Mouse (Mus musculus) embryonic facial prominence, embryonic 14.5 days (tissue): ENCODE results near the gene Il9r. TPM values are rescaled to one million over a fixed set of nuclear protein-coding genes. Genes with fewer than 3 reads are reported as not detected.

Experiments used
- ATAC-seq: fragments of 200-750 bp; cut with Nextera tagmentation; 2 replicates; pipeline ENCODE4 v1.8.0; 2017; ENCODE audit warnings: low read depth, moderate number of reproducible peaks, moderate TSS enrichment
- DNase-seq: peaks from one replicate; pipeline ENCODE4 v3.0.0-alpha.2; 2015; ENCODE audit warnings: low spot score
- H3K27ac ChIP-seq: fragments of 300-500 bp; sonication (generic); replicated peaks from 2 replicates; pipeline ENCODE4 v1.5.1; 2014; ENCODE audit warnings: low read depth, mild to moderate bottlenecking, low read length, moderate library complexity
- H3K27me3 ChIP-seq: fragments of 300-500 bp; sonication (generic); replicated peaks from 2 replicates; pipeline ENCODE4 v1.6.1; 2014; ENCODE audit warnings: low read length; ENCODE audit not compliant: control insufficient read depth, insufficient read depth
- H3K36me3 ChIP-seq: fragments of 300-500 bp; sonication (generic); 2 replicates; pipeline ENCODE4 v1.6.1; 2014; ENCODE audit warnings: low read length, mixed read lengths; ENCODE audit not compliant: control insufficient read depth, insufficient read depth
- H3K4me1 ChIP-seq: fragments of 300-500 bp; sonication (generic); 2 replicates; pipeline ENCODE4 v1.6.1; 2014; ENCODE audit warnings: antibody characterized with exemption, low read length; ENCODE audit not compliant: control insufficient read depth, insufficient read depth
- H3K4me2 ChIP-seq: fragments of 300-500 bp; sonication (generic); 2 replicates; pipeline ENCODE4 v1.6.1; 2014; ENCODE audit warnings: low read depth, mild to moderate bottlenecking, low read length, moderate library complexity, mixed read lengths
- H3K4me3 ChIP-seq: fragments of 300-500 bp; sonication (generic); 2 replicates; pipeline ENCODE4 v1.5.1; 2014; ENCODE audit warnings: low read depth, mild to moderate bottlenecking, low read length
- H3K9ac ChIP-seq: fragments of 300-500 bp; sonication (generic); 2 replicates; pipeline ENCODE4 v1.6.1; 2014; ENCODE audit warnings: low read depth, mild to moderate bottlenecking, low read length, moderate library complexity, mixed read lengths
- H3K9me3 ChIP-seq: fragments of 300-500 bp; sonication (generic); 2 replicates; pipeline ENCODE4 v1.6.1; 2016; ENCODE audit warnings: low read length; ENCODE audit not compliant: control insufficient read depth
- WGBS: fragments of 180-500 bp; shearing (Covaris S2); extraction: QIAGEN DNeasy Blood & Tissue Kit; methylation state at CpG from one replicate; pipeline ENCODE4 v1.1.7; 2014; 5-methylcytosine and 5-hydroxymethylcytosine counted together
- polyA plus RNA-seq: library from polyadenylated mRNA; unstranded; fragments of >200 nt; fragmentation: Nextera tagmentation; extraction: Ambion mirVana; gene quantifications from 2 replicates; pipeline ENCODE4 v1.2.1, GENCODE M21; 2014

The Il9r gene
- polyA plus RNA-seq, 1 experiment from 2014 or later: 0.14 TPM

- no peaks in the 10 kb centered on the region for H3K27me3 ChIP-seq
- no peak overlapping the region for H3K4me3 ChIP-seq
- H3K4me1 ChIP-seq: peaks cover 46% of the 10 kb centered on the region
- peak overlapping the region; percentile 7; the same call in 1 of the 2 replicates for H3K4me2 ChIP-seq
- no peaks in the 10 kb centered on the region for H3K9me3 ChIP-seq
- ATAC-seq: no peak; the same call in 1 of the 2 replicates
- DNase-seq: peak; percentile 86
- no peak overlapping the region for H3K9ac ChIP-seq
- H3K27ac ChIP-seq: peak overlapping the region; percentile 79
- 24% methylated on average over 4 of the region's 4 CpGs for WGBS
- peaks cover 9% of the 10 kb centered on the region; the same call in 1 of the 2 replicates for H3K36me3 ChIP-seq
Observed at GRCm38 (mm10) chr11:32224468-32225139, 24.5 kb upstream of the Il9r start.

- ATAC-seq (no peak), DNase-seq (no peak)
- no peaks in the 10 kb centered on the region for H3K9me3 ChIP-seq
- no peaks in the 10 kb centered on the region for H3K36me3 ChIP-seq
- H3K4me2 ChIP-seq: peak overlapping the region; percentile 84; the same call in 1 of the 2 replicates
- no peak overlapping the region; the same call in 1 of the 2 replicates for H3K27ac ChIP-seq
- H3K4me1 ChIP-seq: peaks cover 52% of the 10 kb centered on the region
- H3K27me3 ChIP-seq: no peaks in the 10 kb centered on the region
- H3K4me3 ChIP-seq: no peak overlapping the region
- H3K9ac ChIP-seq: no peak overlapping the region
- WGBS: 67% methylated on average over 4 of the region's 4 CpGs
Observed at GRCm38 (mm10) chr11:32223297-32223967, 23.4 kb upstream of the Il9r start.

- 6% methylated on average over 21 of the region's 21 CpGs for WGBS
- Histone ChIP-seq H3K27me3 (no peaks in the 10 kb centered on the region), H3K27ac (peak overlapping the region; percentile 92; the same call in 1 of the 2 replicates), H3K4me3 (peak overlapping the region; percentile 91), H3K36me3 (no peaks in the 10 kb centered on the region), H3K9ac (peak overlapping the region; percentile 91), H3K9me3 (no peaks in the 10 kb centered on the region), H3K4me1 (peaks cover 52% of the 10 kb centered on the region), H3K4me2 (peak overlapping the region; percentile 84)
- no peak for ATAC-seq
- DNase-seq: peak; percentile 42
Observed at GRCm38 (mm10) chr11:32222570-32223194, 22.6 kb upstream of the Il9r start.

- Histone ChIP-seq H3K27me3 (no peaks in the 10 kb centered on the region), H3K27ac (peak within 1 kb of the TSS; percentile 92), H3K4me2 (peak within 1 kb of the TSS; percentile 84), H3K4me1 (peaks cover 47% of the 10 kb centered on the region), H3K4me3 (peak within 1 kb of the TSS; percentile 91), H3K36me3 (no peaks in the 10 kb centered on the region), H3K9ac (peak within 1 kb of the TSS; percentile 91), H3K9me3 (no peaks in the 10 kb centered on the region)
- DNase-seq: peak; percentile 81
- WGBS: under 1% methylated on average over 24 of the region's 72 CpGs
- ATAC-seq: peak; percentile 62
Observed at GRCm38 (mm10) chr11:32221951-32222409, 21.9 kb upstream of the Il9r start, which contains the start of gene Rhbdf1. Gene Rhbdf1, minus strand, starts transcription at chr11:32222300.

DNA sequence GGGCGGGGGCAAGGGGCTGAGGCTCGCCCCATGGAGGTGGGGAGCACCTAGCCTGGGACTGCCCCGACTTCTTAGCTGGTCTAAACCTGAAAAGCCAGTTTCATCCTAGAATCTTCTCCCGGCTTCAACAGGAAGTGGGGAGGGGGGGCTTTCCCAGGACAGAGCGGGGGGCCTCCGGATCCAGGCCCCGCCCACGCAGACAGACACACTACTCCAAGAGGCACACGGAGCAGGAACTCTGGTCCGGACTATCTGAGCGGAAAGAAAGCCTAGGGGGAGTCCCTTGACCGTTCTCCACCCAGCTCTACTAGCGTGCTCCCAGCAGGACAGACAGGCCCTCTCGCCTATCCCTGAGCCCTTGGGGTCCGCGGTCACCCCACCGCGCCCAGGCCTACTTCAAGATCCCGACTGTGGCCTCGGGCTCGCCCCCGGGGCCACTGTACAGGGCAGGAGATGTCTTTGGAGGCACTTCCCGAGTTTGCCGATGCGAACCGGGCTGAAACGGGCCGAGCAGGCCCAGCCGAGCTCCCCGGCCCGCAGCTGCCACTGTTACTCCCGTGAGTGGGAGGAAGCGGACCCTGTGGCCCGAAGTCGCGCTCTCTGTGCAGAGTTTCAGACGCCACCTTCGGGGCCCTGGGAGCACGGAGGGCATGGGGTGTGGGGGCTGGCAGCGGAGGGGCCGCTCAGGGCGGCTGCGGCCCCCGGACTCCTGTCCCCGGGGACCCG lies 21.3 kb upstream of the Il9r start:
- DNase-seq (peak; percentile 93), ATAC-seq (peak; percentile 65)
- Histone ChIP-seq H3K4me1 (peaks cover 44% of the 10 kb centered on the region), H3K4me3 (peak overlapping the region; percentile 91), H3K36me3 (peaks cover 3% of the 10 kb centered on the region; the same call in 1 of the 2 replicates), H3K9me3 (no peaks in the 10 kb centered on the region), H3K4me2 (peak overlapping the region; percentile 84), H3K27me3 (no peaks in the 10 kb centered on the region), H3K27ac (peak overlapping the region; percentile 92), H3K9ac (peak overlapping the region; percentile 91)
- WGBS: under 1% methylated on average over 38 of the region's 46 CpGs

- peak overlapping the region; percentile 92; the same call in 1 of the 2 replicates for H3K27ac ChIP-seq
- H3K4me3 ChIP-seq: peak overlapping the region; percentile 91
Observed at GRCm38 (mm10) chr11:32220607-32221224, 20.6 kb upstream of the Il9r start.

DNA sequence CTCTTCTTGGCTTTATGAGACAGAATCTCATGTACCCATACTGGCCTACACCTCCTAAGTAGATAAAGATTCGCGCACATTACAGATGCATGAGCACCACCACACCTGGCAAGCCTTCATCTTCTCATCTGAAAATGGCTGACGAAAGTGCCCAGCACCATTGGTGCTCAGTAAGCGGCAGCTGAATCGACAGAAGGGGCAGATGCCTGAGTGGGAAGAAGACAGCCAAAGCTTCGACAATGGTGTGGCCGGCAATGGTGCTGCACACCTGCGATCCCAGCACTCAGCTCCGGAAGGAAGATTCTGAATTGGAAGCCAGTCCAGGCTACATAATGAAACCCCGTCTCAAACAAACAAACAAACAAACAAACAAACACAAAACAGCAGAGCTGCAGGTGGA lies 19.2 kb upstream of the Il9r start:
- H3K4me3 ChIP-seq: no peak overlapping the region
- no peaks in the 10 kb centered on the region for H3K9me3 ChIP-seq
- no peaks in the 10 kb centered on the region for H3K27me3 ChIP-seq
- H3K9ac ChIP-seq: no peak overlapping the region
- H3K36me3 ChIP-seq: peaks cover 21% of the 10 kb centered on the region; the same call in 1 of the 2 replicates
- H3K27ac ChIP-seq: no peak overlapping the region
- H3K4me2 ChIP-seq: no peak overlapping the region
- 85% methylated on average over 10 of the region's 10 CpGs for whole genome bisulfite sequencing
- no peak for ATAC-seq
- DNase-seq: no peak
- peaks cover 26% of the 10 kb centered on the region for H3K4me1 ChIP-seq

More at GRCm38 (mm10) chr11:32220607-32221224, 20.6 kb upstream of the Il9r start:
- peaks cover 40% of the 10 kb centered on the region for H3K4me1 ChIP-seq
- no peak; the same call in 1 of the 2 replicates for ATAC-seq
- H3K27me3 ChIP-seq: no peaks in the 10 kb centered on the region
- peaks cover 7% of the 10 kb centered on the region; the same call in 1 of the 2 replicates for H3K36me3 ChIP-seq
- no peak for DNase-seq
- WGBS: 36% methylated on average over 9 of the region's 10 CpGs
- no peaks in the 10 kb centered on the region for H3K9me3 ChIP-seq
- peak overlapping the region; percentile 84 for H3K4me2 ChIP-seq
- H3K9ac ChIP-seq: peak overlapping the region; percentile 91
